Mouse (Mus musculus): ENCODE measurements around the gene OR5BS1P. TPM values are rescaled to one million over a fixed set of nuclear protein-coding genes. Genes with fewer than 3 reads are reported as not detected.

Gene OR5BS1P
- total RNA-seq, 2 experiments from 2014 or later = not detected

Small RNA genes within 50 kb of the gene (microRNA-seq; reads per million reads assigned to microRNA genes)
- not detected for gene Mir1291

Other genes starting within 250 kb of the OR5BS1P start
- gene Gm44579, start 248.9 kb upstream of the OR5BS1P start, total RNA-seq (2021) = not detected
- gene Olfr287, start 248.8 kb upstream of the OR5BS1P start, total RNA-seq (2021) = not detected
- not detected for gene Olfr286, start 235.4 kb upstream of the OR5BS1P start, total RNA-seq (2021)
- not detected for gene H1fnt, start 212.6 kb upstream of the OR5BS1P start, total RNA-seq (2021)
- 1 to 10 TPM; 5.3 to 6.2 TPM for gene Zfp641, start 173.7 kb upstream of the OR5BS1P start, total RNA-seq (2021)
- gene Olfr285, start 152.5 kb upstream of the OR5BS1P start, total RNA-seq (2021) = not detected
- gene Olfr284, start 128.9 kb upstream of the OR5BS1P start, total RNA-seq (2021) = not detected
- not detected for gene Olfr283, start 89.0 kb upstream of the OR5BS1P start, total RNA-seq (2021)
- not detected for gene Olfr282, start 38.7 kb upstream of the OR5BS1P start, total RNA-seq (2021)
- not detected for gene Olfr281, start 17.3 kb upstream of the OR5BS1P start, total RNA-seq (2021)
- gene Lalba, start 12.8 kb downstream of the OR5BS1P start, total RNA-seq (2021) = not detected
- gene Olfr279, start 22.5 kb downstream of the OR5BS1P start, total RNA-seq (2021) = not detected
- gene Kansl2, start 64.4 kb downstream of the OR5BS1P start, total RNA-seq (2021) = 10 to 100 TPM; 74.0 to 75.6 TPM
- 10 to 100 TPM; 31.0 to 31.9 TPM for gene Ccnt1, start 101.0 kb downstream of the OR5BS1P start, total RNA-seq (2021)
- gene 4930415O20Rik, start 101.1 kb downstream of the OR5BS1P start, total RNA-seq (2021) = 1 to 10 TPM in 1 of 2 experiments, under 1 TPM in 1; 0.68 to 1.0 TPM
- gene Adcy6, start 140.2 kb downstream of the OR5BS1P start, total RNA-seq (2021) = 100 to 1,000 TPM; 188 to 238 TPM
- gene Cacnb3, start 160.9 kb downstream of the OR5BS1P start, total RNA-seq (2021) = 1 to 10 TPM; 4.1 TPM
- gene Ddx23, start 193.0 kb downstream of the OR5BS1P start, total RNA-seq (2021) = 10 to 100 TPM; 43.5 to 52.8 TPM
- 1 to 10 TPM; 1.3 to 1.5 TPM for gene Rnd1, start 207.6 kb downstream of the OR5BS1P start, total RNA-seq (2021)
- gene Ccdc65, start 238.3 kb downstream of the OR5BS1P start, total RNA-seq (2021) = under 1 TPM in 1 of 2 experiments, not detected in 1; 0.18 TPM

All from heart, postnatal 25 days (tissue).